Mouse (Mus musculus): ENCODE data around the gene Nphp3.

The Nphp3 gene

DNA sequence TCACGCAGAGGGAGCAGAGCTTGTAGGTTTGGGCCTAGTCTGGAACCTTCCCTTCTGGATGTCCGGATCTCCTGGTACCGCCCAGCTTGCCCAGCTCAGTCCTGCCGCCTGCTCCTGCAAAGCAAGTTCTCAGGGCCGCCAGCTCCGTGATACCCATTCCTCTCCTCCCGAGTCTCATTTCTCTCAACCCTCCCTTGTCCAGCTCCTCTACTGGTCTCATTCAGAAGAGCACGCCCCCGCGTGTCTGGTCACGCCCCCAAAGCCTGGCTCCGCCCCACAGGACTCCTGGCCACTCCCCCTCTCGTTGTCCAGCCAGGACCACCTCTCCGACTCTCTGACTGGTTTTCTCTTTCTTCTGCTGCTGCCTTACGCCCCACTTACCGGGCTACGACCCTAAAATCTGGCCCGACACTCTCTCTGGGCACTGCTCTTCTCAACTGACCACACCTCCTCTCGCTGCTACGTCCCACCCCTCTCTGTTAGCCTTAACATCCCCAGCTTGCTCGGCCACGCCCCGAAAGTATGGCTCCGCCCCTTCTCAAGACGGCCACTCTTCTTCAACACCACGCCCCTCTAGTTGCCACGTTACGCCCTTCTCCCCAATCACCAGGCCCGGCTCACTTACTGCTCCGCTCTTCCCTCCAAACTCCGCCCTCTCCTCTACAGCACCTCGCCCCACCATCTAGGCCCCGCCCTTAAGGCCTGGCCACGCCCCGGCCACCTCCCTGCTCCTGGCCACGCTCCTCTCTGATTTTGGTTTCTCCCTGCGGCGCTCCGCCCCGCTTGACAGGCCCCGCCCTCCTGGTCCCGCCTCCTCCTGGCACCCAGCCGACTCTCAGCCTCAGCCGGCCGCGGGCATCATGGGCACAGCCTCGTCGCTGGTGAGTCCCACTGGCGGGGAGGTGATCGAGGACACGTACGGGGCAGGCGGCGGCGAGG is at the start of gene Nphp3:
Gene Nphp3, plus strand, starts transcription at position 624 of the 939 bp plus-strand sequence.
- in situ Hi-C loops (cut with MboI, MseI), result loop anchor here (10.0 kb wide), 1 partner anchor 777 kb away; no protein-coding TSS in a partner anchor

DNA sequence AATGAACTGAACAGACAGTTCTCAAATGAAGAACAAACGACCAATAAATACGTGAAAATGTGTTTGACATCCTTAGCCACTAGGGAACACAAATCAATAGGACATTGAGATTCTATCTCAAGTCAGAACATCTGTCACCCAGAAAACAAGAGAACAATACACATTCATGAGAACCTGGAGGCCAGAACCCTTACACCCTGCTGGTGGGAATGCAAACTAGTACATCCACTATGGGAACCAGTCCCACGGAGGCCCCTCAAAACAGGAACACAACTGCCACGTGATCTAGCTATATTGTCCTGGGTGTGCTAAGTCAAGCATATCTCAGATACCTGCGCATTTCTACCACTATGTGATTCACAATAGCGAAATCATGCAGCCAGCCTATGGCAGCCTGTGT is 43.6 kb upstream of the Nphp3 start:
- in situ Hi-C loops (cut with MboI, MseI), result no loop called here

DNA sequence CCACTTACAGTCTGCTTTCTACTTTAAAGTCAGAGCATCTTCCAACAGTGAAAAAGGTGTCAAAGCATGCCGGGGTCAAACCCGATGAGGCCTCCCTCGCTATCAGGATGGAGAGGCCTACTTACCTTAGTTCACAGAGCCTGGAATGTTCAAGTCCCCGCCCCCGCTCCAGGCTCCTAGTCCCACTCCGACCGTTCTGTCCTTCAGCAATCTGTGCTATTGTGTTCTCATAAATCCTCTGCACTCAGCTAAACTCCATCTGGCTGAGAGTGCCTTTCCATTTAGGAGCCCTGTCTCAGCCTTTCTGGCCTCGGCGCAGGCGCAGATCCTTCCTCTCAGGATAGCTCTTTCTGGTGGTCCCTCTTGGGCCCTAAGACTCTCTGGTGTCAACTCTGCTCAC is 42.4 kb upstream of the Nphp3 start:
- in situ Hi-C loops (cut with MboI, MseI), result no loop called here

DNA sequence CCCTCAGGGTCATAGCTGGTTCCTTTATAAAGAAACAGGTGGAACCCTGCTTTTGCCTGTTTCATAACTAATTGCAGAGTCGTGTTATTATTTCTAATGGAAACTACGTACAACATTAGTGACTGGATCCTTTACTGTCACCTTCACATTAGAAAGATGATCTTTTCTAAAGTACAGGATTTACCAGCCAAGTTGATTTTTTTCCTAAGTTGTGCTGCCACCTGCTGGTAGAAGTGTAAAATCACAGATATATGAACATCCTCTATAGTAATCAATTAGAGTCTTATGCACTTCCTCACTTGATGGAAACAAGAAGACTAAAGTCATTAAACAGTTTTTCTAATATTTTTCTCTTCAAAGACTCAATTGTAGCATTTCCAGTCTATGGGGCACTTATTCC is 5.8 kb upstream of the Nphp3 start:
- in situ Hi-C loops (cut with MboI, MseI), result loop anchor here (5.0 kb wide), 1 partner anchor 369 kb away; no protein-coding TSS in a partner anchor

DNA sequence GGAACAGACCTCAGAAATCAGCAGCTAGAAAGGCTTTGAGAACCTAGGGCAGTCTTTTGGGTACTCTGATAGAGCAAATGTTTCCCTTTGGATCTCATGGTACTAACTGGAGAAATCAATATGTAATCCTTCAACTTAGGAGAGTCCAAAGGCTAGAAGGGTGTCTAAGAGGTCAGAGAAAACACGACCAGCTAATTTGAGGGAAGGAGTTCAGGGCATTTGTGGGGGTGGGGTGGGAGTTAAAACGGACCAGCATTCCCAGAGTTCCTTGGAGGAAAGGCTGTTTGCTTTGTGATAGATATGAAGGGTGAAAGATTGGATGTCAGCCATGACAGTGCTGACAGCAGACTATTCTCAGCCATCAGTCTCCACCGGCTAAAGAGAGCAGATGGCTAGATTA is 1.7 kb upstream of the Nphp3 start:
- in situ Hi-C loops (cut with MboI, MseI), result loop anchor here (10.0 kb wide), 1 partner anchor 776 kb away; no protein-coding TSS in a partner anchor

DNA sequence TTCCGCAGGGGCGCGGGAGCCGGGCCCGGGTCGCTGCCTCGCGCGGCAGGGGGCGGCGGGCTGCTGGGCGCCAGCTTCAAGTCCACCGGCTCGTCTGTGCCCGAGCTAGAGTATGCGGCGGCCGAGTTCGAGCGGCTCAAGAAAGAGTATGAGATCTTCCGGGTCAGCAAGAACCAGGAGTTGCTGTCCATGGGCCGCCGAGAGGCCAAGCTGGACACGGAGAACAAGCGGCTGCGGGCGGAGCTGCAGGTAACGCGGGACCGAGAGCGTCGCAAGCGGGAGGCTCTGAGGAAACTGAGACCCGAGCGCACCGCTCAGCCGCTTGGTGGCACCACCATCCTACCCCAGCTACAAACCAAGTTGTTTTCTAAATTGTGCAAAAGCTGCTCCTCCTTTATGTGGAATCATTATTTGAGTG is 578 bp downstream of the Nphp3 start:
- in situ Hi-C loops (cut with MboI, MseI), result loop anchor here (10.0 kb wide), 1 partner anchor 778 kb away; no protein-coding TSS in a partner anchor

DNA sequence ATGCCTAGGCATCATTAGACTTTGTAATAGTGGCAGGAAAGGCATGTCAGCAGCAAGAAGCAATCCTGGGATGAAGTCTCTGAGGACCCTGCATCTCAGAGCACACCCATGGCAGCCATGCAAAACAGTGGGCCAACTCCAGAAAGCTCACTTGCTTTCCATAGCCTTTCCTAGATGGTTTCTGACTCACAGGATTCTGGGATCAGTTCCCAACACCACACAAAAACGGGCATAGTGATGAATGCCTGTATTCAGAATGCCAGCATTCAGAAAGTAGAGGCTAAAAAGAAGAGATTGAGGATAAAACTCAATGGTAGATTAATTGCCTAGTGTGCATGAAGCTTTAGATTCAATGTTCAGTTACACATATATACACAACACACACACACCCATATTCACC is 12.2 kb downstream of the Nphp3 start:
- in situ Hi-C loops (cut with MboI, MseI), result no loop called here

DNA sequence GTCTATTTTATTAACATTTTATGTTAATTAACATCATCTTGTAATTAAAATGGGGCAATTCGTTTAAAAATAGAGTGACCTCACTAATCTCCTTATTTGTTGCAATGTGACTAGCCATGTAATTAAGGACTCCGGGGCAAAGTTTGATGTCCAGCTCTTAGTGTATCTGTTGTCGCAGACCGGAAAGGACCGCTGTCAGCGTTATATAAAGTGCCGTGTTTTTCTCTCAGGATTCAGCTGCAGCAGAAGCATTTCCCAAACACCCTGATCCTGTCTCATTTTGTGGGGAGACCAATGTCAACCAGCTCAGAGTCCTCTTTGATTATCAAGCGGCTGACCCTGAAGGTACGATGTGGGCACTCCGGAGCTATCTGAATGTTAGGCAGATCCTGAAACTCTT is 18.7 kb downstream of the Nphp3 start:
- in situ Hi-C loops (cut with MboI, MseI), result no loop called here

DNA sequence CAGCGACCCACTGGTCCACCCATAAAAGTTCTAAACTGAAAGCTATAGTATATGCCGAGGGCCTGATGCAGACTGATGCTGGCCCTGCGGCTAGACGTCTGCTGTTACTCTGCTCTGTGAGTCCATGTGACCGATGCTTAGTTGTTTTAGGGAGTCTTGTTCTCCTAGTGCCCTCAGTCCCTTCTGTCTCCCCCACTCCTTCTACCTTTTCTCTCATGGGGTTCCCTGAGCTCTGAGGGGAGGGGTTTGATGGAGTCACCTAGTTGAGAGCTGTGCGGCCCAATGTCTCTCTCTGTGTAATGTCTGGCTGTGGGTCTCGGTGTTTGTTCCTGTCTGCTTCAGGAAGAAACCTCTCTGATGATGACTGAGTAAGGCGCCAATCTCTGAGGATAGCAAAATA is 24.8 kb downstream of the Nphp3 start:
- in situ Hi-C loops (cut with MboI, MseI), result no loop called here

DNA sequence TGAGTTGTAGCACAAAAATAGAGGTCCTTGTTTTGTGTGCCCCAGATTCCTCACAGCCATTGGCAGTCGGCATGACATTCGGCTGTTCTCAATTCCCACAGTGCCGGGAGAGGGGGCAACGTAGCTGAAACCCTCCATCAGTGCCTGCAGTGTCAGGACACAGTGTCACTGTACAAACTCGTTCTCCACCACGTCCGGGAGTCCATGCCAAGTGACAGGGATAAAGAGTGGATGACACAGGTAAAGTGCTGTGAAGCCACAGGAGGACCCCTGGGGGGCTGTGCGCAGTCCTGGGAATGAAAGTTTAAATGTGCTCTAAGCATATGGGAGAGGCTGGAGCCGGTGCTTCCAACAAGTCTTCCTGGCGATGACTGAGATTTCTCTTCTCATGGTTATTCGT is 27.5 kb downstream of the Nphp3 start:
- in situ Hi-C loops (cut with MboI, MseI), result no loop called here

DNA sequence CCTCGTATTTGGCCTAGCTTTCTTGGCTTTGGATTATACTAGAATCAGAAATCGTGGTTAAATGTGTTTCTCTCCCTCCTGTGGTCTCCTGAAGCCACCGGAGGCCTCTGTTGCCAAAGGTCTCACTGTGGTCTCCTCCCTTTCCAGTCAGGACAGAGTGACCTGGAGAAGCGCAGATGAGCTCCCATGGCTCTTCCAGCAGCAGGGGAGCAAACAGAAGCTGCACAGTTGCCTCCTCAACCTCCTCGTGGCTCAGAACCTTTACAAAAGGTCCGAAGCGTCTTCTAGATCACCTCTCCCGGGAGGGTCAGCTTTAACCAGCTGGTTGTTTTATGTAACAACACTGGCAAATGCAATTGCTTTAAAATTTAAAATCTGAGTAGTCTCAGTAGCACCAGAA is 31.9 kb downstream of the Nphp3 start:
- in situ Hi-C loops (cut with MboI, MseI), result no loop called here

DNA sequence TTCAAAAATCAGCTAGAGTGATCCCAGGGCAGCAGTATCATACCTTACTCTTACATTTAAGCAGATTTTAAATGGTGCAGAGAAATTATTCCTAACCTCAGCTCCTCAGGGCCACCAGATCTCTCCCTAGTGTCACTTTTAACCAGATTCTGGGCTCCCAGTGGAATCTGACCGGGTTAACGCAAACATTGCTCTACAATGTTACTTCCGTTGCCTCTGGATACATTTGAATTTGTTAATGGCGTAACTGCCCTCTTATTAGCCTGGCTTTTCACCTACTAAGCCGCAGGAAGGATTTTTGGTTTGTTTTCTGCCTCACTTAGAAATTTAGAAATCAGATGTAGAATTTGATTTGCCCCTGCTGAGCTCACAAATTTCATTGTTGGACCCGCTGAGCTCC is 32.4 kb downstream of the Nphp3 start:
- in situ Hi-C loops (cut with MboI, MseI), result no loop called here

DNA sequence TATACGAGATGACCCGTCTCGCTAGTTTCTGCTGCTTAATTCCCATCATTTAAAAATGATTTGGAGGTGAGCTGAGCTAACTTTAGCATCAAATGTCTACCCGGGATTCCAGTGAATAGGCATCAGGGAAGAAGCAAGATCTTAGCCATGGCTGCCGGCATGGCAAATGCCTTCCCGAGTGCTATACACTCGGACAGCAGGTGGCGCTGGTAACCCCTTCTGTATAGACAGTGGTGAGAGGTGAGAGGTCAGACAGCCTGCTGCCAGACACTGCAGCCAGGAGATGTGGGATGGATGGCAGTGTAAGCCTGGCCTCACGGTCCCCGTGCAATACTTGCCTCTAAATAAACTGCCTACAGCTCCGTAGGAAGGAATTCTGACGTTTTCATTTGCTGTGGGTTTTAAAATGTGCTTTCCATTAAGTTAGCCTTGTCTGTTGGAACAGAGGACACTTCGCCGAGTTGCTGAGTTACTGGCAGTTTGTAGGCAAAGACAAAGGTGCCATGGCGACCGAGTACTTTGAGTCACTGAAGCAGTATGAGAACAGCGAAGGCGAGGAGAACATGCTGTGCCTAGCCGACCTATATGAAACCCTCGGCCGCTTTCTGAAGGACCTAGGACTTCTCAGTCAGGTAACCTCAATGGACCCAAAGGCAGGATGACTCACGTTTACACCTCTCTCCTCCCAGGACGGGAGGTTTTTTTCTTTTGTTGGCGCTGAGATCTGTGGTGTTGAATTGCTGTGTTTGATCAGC is 33.1 kb downstream of the Nphp3 start:
- in situ Hi-C loops (cut with MboI, MseI), result no loop called here

DNA sequence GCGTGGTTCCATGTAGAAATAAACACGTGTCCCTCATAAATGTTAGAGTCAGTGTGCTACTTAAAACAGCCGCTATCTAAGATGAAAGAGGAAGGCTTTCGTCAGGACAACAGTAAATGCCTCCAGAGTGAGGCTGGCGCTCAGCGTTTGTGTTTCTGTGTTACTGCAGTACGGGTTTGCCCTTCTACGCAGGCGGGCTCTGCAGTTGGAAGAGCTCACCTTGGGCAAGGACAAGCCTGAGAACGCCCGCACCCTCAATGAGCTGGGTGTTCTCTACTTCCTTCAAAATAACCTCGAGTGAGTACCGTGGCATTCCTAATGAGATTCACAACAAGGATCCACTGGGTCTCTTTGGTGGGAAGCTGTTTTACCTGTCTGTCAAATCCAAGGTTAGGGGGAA is 35.9 kb downstream of the Nphp3 start:
- in situ Hi-C loops (cut with MboI, MseI), result no loop called here

DNA sequence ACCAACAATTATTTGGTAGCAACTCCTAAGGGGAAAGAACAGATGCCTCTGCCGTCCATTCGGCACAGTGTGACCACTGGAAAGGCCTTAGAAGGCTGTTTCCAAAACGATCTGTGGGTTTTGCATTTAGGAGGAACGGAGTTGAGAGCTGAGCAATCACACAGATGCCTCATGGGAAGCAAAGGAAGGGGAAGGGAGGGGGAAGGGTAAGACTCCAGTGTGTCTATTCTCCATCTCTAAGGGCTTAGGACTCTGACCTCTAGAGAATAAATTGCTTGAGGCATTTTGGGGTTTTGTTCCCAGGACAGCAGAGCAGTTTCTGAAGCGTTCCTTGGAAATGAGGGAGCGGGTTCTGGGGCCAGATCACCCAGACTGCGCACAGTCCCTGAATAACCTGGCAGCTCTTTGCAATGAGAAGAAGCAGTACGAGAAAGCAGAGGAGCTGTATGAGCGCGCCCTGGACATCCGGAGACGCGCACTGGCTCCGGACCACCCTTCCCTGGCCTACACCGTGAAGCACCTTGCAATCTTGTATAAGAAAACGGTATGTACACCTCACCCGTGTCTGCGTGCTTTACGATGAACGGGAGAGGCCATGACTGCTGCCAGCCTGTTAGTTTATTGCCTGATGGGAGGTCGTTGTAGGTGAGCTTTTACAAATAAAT is 36.8 kb downstream of the Nphp3 start:
- in situ Hi-C loops (cut with MboI, MseI), result no loop called here

DNA sequence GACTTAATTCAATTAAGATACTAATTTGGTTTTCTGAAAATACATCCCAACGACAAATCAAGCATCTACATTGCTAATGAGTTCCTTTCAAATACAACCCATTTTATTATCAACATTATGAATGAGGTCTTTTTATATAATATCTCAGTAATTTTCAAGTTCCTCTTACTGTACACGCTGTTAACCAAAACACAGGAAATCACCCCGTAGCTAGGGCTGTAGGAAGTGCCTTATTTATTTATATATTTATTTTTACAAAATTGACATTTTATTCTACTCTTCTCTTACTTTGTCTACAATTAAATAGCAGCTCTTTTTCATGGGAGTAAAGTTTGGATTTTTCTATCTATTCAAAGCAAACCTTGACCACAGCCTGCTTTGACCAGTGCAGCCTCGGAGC is 37.4 kb downstream of the Nphp3 start:
- in situ Hi-C loops (cut with MboI, MseI), result no loop called here

DNA sequence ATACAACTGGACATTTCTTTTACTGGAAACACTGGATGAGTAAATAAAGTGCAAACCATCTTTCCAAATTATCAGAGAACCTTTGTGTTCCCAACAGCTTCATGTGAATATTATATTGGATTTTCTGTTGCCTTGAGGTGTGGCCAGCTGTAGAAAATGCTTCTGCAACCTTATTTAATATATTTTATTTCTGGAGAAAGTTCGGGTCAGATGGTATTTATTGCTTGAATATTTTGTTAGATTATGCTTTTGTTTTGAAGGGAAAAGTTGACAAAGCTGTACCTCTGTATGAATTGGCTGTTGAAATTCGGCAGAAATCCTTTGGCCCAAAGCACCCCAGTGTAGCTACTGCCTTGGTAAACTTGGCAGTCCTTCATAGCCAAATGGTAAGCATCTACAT is 38.0 kb downstream of the Nphp3 start, which contains the start of gene Gm28305:
Gene Gm28305, plus strand, starts transcription at position 301 of the 400 bp plus-strand sequence.
- in situ Hi-C loops (cut with MboI, MseI), result no loop called here

DNA sequence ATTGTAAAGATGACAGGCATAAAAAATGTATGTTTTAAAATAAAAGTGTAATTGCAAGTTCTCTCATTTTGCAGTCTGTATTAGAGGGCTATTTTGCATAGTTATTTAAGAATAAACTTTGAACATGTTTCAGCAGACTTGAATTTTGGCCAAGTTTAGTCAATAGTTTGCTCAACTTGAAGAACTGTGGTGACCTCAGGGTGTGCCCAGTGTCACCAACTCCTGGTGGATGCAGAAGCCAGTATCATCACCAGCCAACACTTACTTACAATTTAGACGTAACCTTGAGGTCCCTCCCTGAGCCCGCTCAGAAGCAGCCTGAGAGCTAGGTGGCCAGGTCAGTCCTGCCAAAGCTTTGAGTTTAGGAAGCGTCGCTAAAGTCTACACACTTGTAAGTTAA is 41.3 kb downstream of the Nphp3 start:
- in situ Hi-C loops (cut with MboI, MseI), result no loop called here

DNA sequence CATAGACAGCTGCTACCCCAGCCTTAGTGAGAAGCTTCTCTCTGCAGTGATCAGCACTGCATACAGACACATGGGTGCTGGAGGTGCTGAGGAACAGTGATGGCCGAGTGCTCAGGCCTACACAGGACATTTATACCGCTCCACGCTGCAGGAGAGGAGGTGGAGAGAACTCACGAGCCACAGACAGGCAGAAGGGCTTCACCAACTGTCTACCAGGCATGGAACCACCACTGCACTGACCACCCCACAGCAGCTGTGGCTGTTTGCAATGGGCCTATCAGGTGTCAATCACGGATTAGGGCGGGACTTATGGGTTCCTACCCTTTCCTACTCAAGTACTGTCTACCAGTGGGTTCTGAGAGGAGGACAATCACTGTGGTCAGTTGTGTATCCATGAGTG is 48.7 kb downstream of the Nphp3 start:
- in situ Hi-C loops (cut with MboI, MseI), result no loop called here

DNA sequence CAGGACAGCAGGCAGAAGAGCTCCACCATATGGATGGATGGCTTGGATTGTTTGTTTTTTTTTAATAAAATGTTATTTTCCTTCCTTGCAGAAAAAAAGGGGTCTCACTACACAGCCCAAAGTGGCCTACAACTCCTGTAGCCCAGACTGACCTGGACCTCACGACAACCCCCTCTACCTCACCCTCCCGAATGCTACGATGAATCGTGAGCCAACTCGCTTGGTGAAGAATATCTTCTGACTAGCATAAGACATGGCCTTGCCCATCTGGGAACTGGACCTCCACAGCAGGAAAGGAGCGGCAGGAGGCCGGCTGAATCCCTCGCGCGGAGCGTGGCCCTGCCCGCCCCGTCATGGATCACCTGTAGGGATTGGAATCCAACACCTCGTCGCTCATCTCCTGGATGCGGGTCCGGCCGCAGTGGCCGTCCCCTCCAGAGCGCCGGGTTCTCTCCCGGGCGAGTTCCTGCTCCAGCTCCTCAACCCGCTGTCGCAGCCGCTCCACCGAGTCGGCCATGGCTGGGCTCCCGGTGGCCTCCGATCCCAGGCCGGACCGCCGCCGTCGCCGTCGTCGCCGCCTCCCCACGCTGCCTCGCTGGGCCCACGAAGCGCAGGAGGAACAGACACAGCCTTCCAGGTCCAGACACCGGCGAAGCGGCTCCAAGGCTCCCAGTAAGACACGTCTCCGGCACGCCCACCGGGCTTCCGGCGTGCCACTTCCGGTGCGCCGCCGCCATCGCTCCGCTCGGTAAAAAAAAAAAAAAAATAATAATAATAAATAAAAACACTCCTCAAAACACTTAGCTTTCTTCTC is 60.3 kb downstream of the Nphp3 start, which contains the start of gene Uba5:
Gene Uba5, minus strand, starts transcription at position 705 of the 814 bp plus-strand sequence.
- in situ Hi-C loops (cut with MboI, MseI), result no loop called here
